Mouse (Mus musculus): Measurements from ENCODE around the gene Kif15. TPM values are rescaled to one million over a fixed set of nuclear protein-coding genes. Genes with fewer than 3 reads are reported as not detected.
A peak's percentile ranks its signal among the peaks of the same experiment; 100 is the strongest.

Gene Kif15
- polyA plus RNA-seq, 1 experiment = 108 TPM

- TF ChIP-seq CTCF (IDR thresholded peaks at IDR 0.05; ENCODE audit: control insufficient read depth, insufficient read depth, low read length) (no peak), POLR2A (IDR thresholded peaks at IDR 0.05; ENCODE audit: borderline replicate concordance, control insufficient read depth, low read depth, low read length) (no peak)
- H3K27ac ChIP-seq (ENCODE audit: control insufficient read depth, insufficient read depth, low read depth, low read length, poor library complexity) = no peak overlapping the region
- H3K4me3 ChIP-seq (replicated peaks; ENCODE audit: control insufficient read depth, low read depth, low read length) = no peak overlapping the region
- 55% methylated on average over 4 of the region's 4 CpGs for WGBS
- H3K4me1 ChIP-seq (ENCODE audit: control insufficient read depth, insufficient read depth, low read length) = no peaks in the 10 kb centered on the region; the same call in 1 of the 2 replicates
These were observed 48.3 kb downstream of the Kif15 start for GRCm38 (mm10) chr9:122999193-122999586.

- TF ChIP-seq POLR2A (IDR thresholded peaks at IDR 0.05; ENCODE audit: borderline replicate concordance, control insufficient read depth, low read depth, low read length) (no peak), CTCF (IDR thresholded peaks at IDR 0.05; ENCODE audit: control insufficient read depth, insufficient read depth, low read length) (no peak)
- WGBS = 100% methylated on average over 2 of the region's 2 CpGs
- H3K4me3 ChIP-seq (replicated peaks; ENCODE audit: control insufficient read depth, low read depth, low read length) = no peak overlapping the region
These were observed 53.9 kb downstream of the Kif15 start for GRCm38 (mm10) chr9:123004718-123005117.

GRCm38 (mm10) chr9:123006071-123006470 lies 55.2 kb downstream of the Kif15 start:
- TF ChIP-seq CTCF (IDR thresholded peaks at IDR 0.05; ENCODE audit: control insufficient read depth, insufficient read depth, low read length) = no peak
- no peak for TF ChIP-seq POLR2A (IDR thresholded peaks at IDR 0.05; ENCODE audit: borderline replicate concordance, control insufficient read depth, low read depth, low read length)
- Histone ChIP-seq H3K4me1 (ENCODE audit: control insufficient read depth, insufficient read depth, low read length) (no peaks in the 10 kb centered on the region), H3K4me3 (replicated peaks; ENCODE audit: control insufficient read depth, low read depth, low read length) (no peak overlapping the region), H3K27ac (ENCODE audit: control insufficient read depth, insufficient read depth, low read depth, low read length, poor library complexity) (no peak overlapping the region)
- WGBS = 90% methylated on average over 6 of the region's 6 CpGs

More at GRCm38 (mm10) chr9:123004718-123005117, 53.9 kb downstream of the Kif15 start:
- Histone ChIP-seq H3K27ac (ENCODE audit: control insufficient read depth, insufficient read depth, low read depth, low read length, poor library complexity) (no peak overlapping the region), H3K4me1 (ENCODE audit: control insufficient read depth, insufficient read depth, low read length) (no peaks in the 10 kb centered on the region)

GRCm38 (mm10) chr9:123020995-123021631 lies 70.3 kb downstream of the Kif15 start, which contains the start of gene Tmem42:
Tmem42 (plus strand) TSS chr9:123021326.
- Histone ChIP-seq H3K27ac (ENCODE audit: control insufficient read depth, insufficient read depth, low read depth, low read length, poor library complexity) (peak within 1 kb of the TSS; percentile 86), H3K4me3 (replicated peaks; ENCODE audit: control insufficient read depth, low read depth, low read length) (peak within 1 kb of the TSS; percentile 84), H3K4me1 (ENCODE audit: control insufficient read depth, insufficient read depth, low read length) (peaks cover 1% of the 10 kb centered on the region; the same call in 1 of the 2 replicates)
- peak; percentile 39; the same call in 1 of the 2 replicates for TF ChIP-seq POLR2A (IDR thresholded peaks at IDR 0.05; ENCODE audit: borderline replicate concordance, control insufficient read depth, low read depth, low read length)
- TF ChIP-seq CTCF (IDR thresholded peaks at IDR 0.05; ENCODE audit: control insufficient read depth, insufficient read depth, low read length) = no peak
- under 1% methylated on average over 53 of the region's 69 CpGs for WGBS

- H3K4me3 ChIP-seq (replicated peaks; ENCODE audit: control insufficient read depth, low read depth, low read length) = peak overlapping the region; percentile 84
- no peak overlapping the region for H3K27ac ChIP-seq (ENCODE audit: control insufficient read depth, insufficient read depth, low read depth, low read length, poor library complexity)
These were observed 71.0 kb downstream of the Kif15 start for GRCm38 (mm10) chr9:123021636-123022379.

GRCm38 (mm10) chr9:123024201-123024600 lies 73.4 kb downstream of the Kif15 start:
- H3K4me1 ChIP-seq (ENCODE audit: control insufficient read depth, insufficient read depth, low read length) = peaks cover 1% of the 10 kb centered on the region; the same call in 1 of the 2 replicates
- 83% methylated on average over 2 of the region's 2 CpGs for WGBS
- H3K4me3 ChIP-seq (replicated peaks; ENCODE audit: control insufficient read depth, low read depth, low read length) = no peak overlapping the region
- H3K27ac ChIP-seq (ENCODE audit: control insufficient read depth, insufficient read depth, low read depth, low read length, poor library complexity) = no peak overlapping the region
- TF ChIP-seq CTCF (IDR thresholded peaks at IDR 0.05; ENCODE audit: control insufficient read depth, insufficient read depth, low read length) = no peak
- TF ChIP-seq POLR2A (IDR thresholded peaks at IDR 0.05; ENCODE audit: borderline replicate concordance, control insufficient read depth, low read depth, low read length) = no peak

More at GRCm38 (mm10) chr9:123021636-123022379, 71.0 kb downstream of the Kif15 start:
- TF ChIP-seq POLR2A (IDR thresholded peaks at IDR 0.05; ENCODE audit: borderline replicate concordance, control insufficient read depth, low read depth, low read length) (no peak), CTCF (IDR thresholded peaks at IDR 0.05; ENCODE audit: control insufficient read depth, insufficient read depth, low read length) (no peak)
- H3K4me1 ChIP-seq (ENCODE audit: control insufficient read depth, insufficient read depth, low read length) = peaks cover 1% of the 10 kb centered on the region; the same call in 1 of the 2 replicates
- WGBS = 39% methylated on average over 16 of the region's 24 CpGs

GRCm38 (mm10) chr9:123031496-123032246 lies 80.8 kb downstream of the Kif15 start:
- no peak overlapping the region for H3K27ac ChIP-seq (ENCODE audit: control insufficient read depth, insufficient read depth, low read depth, low read length, poor library complexity)
- TF ChIP-seq POLR2A (IDR thresholded peaks at IDR 0.05; ENCODE audit: borderline replicate concordance, control insufficient read depth, low read depth, low read length) (no peak), CTCF (IDR thresholded peaks at IDR 0.05; ENCODE audit: control insufficient read depth, insufficient read depth, low read length) (no peak)
- WGBS = 68% methylated on average over 13 of the region's 13 CpGs
- H3K4me1 ChIP-seq (ENCODE audit: control insufficient read depth, insufficient read depth, low read length) = no peaks in the 10 kb centered on the region
- no peak overlapping the region for H3K4me3 ChIP-seq (replicated peaks; ENCODE audit: control insufficient read depth, low read depth, low read length)

- Histone ChIP-seq H3K4me3 (replicated peaks; ENCODE audit: control insufficient read depth, low read depth, low read length) (no peak within 1 kb of the TSS), H3K4me1 (ENCODE audit: control insufficient read depth, insufficient read depth, low read length) (no peaks in the 10 kb centered on the region), H3K27ac (ENCODE audit: control insufficient read depth, insufficient read depth, low read depth, low read length, poor library complexity) (no peak within 1 kb of the TSS)
- no peak for TF ChIP-seq CTCF (IDR thresholded peaks at IDR 0.05; ENCODE audit: control insufficient read depth, insufficient read depth, low read length)
- no peak for TF ChIP-seq POLR2A (IDR thresholded peaks at IDR 0.05; ENCODE audit: borderline replicate concordance, control insufficient read depth, low read depth, low read length)
- WGBS = 76% methylated on average over 4 of the region's 4 CpGs
These were observed 83.6 kb downstream of the Kif15 start, which contains the start of gene Tgm4 for GRCm38 (mm10) chr9:123034426-123034825. Tgm4 (plus strand) TSS chr9:123034726.
